Mouse (Mus musculus): ENCODE measurements around the gene Atp11b. TPM values are rescaled to one million over a fixed set of nuclear protein-coding genes. Genes with fewer than 3 reads are reported as not detected.

Gene Atp11b
- total and polyA plus RNA-seq, 2 experiments from 2014 or later: 36.5 to 49.9 TPM

- no peak overlapping the region for H3K4me3 ChIP-seq (ENCODE audit: low read depth, low read length)
- H3K4me2 ChIP-seq (ENCODE audit: low read depth, low read length, poor library complexity, severe bottlenecking): no peak overlapping the region
- no peaks in the 10 kb centered on the region for H3K9me3 ChIP-seq (ENCODE audit: low read length)
- H3K27ac ChIP-seq (ENCODE audit: low read depth, low read length): no peak overlapping the region
- H3K27me3 ChIP-seq (ENCODE audit: insufficient read depth, low read length): no peaks in the 10 kb centered on the region
- TF ChIP-seq CTCF (IDR thresholded peaks at IDR 0.05): no peak
- H3K36me3 ChIP-seq (ENCODE audit: insufficient read depth, low read length): no peaks in the 10 kb centered on the region; the same call in 1 of the 2 replicates
- ATAC-seq (ENCODE audit: low FRiP score): no peak
- WGBS: 94% methylated on average over 3 of the region's 3 CpGs
- no peak overlapping the region for H3K9ac ChIP-seq (replicated peaks; ENCODE audit: low read length, poor library complexity, severe bottlenecking)
- no peak for DNase-seq (ENCODE audit: low spot score)
- H3K4me1 ChIP-seq (ENCODE audit: insufficient read depth, low read length): no peaks in the 10 kb centered on the region
Observed at GRCm38 (mm10) chr3:35822036-35822435, 68.1 kb downstream of the Atp11b start.

DNA sequence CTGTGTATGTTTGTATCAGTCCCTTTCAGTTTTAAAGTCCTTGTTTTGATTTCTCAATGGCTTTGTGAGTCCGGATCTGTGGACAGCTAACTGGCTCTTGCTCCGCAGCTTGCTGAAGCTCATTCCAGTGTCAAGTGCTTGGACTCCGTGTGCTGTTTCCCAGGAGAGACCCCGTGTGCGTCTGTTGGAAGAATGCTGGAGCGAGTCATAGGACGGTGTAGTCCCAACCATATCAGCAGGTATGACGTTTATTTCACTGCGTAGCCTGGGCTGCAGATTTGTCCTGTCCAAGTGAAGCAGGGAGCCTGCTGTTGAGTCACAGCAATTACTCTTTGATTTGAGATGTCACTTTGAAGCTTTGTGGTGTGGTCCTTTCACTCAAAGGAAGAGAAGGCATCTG lies 95.4 kb downstream of the Atp11b start:
- Histone ChIP-seq H3K9me3 (ENCODE audit: low read length) (no peaks in the 10 kb centered on the region), H3K4me1 (ENCODE audit: insufficient read depth, low read length) (no peaks in the 10 kb centered on the region), H3K27me3 (ENCODE audit: insufficient read depth, low read length) (no peaks in the 10 kb centered on the region), H3K4me2 (ENCODE audit: low read depth, low read length, poor library complexity, severe bottlenecking) (no peak overlapping the region), H3K4me3 (ENCODE audit: low read depth, low read length) (no peak overlapping the region), H3K36me3 (ENCODE audit: insufficient read depth, low read length) (peaks cover 3% of the 10 kb centered on the region; the same call in 1 of the 2 replicates), H3K9ac (replicated peaks; ENCODE audit: low read length, poor library complexity, severe bottlenecking) (no peak overlapping the region), H3K27ac (ENCODE audit: low read depth, low read length) (no peak overlapping the region)
- WGBS: 90% methylated on average over 9 of the region's 9 CpGs
- ATAC-seq (ENCODE audit: low FRiP score) (no peak), DNase-seq (ENCODE audit: low spot score) (no peak)
- TF ChIP-seq CTCF (IDR thresholded peaks at IDR 0.05): no peak

- no peak overlapping the region for H3K4me2 ChIP-seq (ENCODE audit: low read depth, low read length, poor library complexity, severe bottlenecking)
- H3K27me3 ChIP-seq (ENCODE audit: insufficient read depth, low read length): no peaks in the 10 kb centered on the region
- no peak for DNase-seq (ENCODE audit: low spot score)
- H3K36me3 ChIP-seq (ENCODE audit: insufficient read depth, low read length): no peaks in the 10 kb centered on the region
- no peak overlapping the region for H3K9ac ChIP-seq (replicated peaks; ENCODE audit: low read length, poor library complexity, severe bottlenecking)
- no peak; the same call in 1 of the 2 replicates for TF ChIP-seq CTCF (IDR thresholded peaks at IDR 0.05)
- no peak for ATAC-seq (ENCODE audit: low FRiP score)
- H3K4me3 ChIP-seq (ENCODE audit: low read depth, low read length): no peak overlapping the region
- H3K4me1 ChIP-seq (ENCODE audit: insufficient read depth, low read length): no peaks in the 10 kb centered on the region
- no peak overlapping the region for H3K27ac ChIP-seq (ENCODE audit: low read depth, low read length)
- H3K9me3 ChIP-seq (ENCODE audit: low read length): no peaks in the 10 kb centered on the region
Observed at GRCm38 (mm10) chr3:35883267-35883666, 129.4 kb downstream of the Atp11b start.

DNA sequence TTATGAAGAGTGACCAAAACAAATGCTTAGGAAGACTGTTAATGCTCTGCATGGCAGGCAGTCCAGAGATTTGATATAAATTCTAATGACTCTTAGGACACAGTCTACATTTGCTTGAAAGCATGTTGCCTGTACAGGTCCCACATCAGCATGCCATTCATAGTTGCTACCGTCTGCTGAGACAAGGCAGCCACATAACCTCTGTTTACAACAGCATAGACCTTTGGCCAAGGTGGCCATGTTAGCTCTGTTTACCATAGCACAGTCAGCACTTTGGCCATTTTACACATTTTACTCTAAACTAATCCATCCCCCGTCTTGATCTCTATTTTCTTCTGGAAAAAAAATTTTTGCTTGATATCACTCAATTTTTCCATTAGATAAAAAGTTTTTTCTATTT lies 135.6 kb downstream of the Atp11b start:
- 97% methylated on average over 2 of the region's 2 CpGs for WGBS
- no peak overlapping the region for H3K4me3 ChIP-seq (ENCODE audit: low read depth, low read length)
- H3K27me3 ChIP-seq (ENCODE audit: insufficient read depth, low read length): no peaks in the 10 kb centered on the region

DNA sequence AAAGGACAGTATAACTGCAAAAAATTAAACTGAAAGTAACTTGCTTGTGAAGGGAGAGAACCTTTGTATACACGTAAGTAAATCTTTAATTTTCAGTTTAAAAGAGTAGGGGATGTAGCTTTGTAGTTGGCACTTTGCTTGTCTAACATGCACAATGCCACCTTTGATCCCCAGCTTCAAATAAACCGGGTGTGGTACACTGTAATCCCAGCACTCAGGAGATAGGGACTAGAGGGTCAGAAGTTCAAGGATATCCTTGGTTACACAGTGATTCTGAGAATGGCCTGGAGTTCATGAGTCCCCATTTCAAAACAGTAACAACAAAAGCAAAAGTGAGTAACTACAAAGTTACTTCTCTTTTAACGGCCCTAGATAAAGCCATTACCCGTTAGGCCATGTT lies 137.2 kb downstream of the Atp11b start:
- 92% methylated on average over 4 of the region's 4 CpGs for WGBS
- no peak overlapping the region for H3K4me2 ChIP-seq (ENCODE audit: low read depth, low read length, poor library complexity, severe bottlenecking)
- no peaks in the 10 kb centered on the region for H3K27me3 ChIP-seq (ENCODE audit: insufficient read depth, low read length)
- no peak for DNase-seq (ENCODE audit: low spot score)
- H3K9ac ChIP-seq (replicated peaks; ENCODE audit: low read length, poor library complexity, severe bottlenecking): no peak overlapping the region
- no peaks in the 10 kb centered on the region for H3K4me1 ChIP-seq (ENCODE audit: insufficient read depth, low read length)
- H3K27ac ChIP-seq (ENCODE audit: low read depth, low read length): no peak overlapping the region
- no peak for TF ChIP-seq CTCF (IDR thresholded peaks at IDR 0.05)
- peaks cover 8% of the 10 kb centered on the region; the same call in 1 of the 2 replicates for H3K36me3 ChIP-seq (ENCODE audit: insufficient read depth, low read length)
- H3K9me3 ChIP-seq (ENCODE audit: low read length): no peaks in the 10 kb centered on the region
- H3K4me3 ChIP-seq (ENCODE audit: low read depth, low read length): no peak overlapping the region
- no peak for ATAC-seq (ENCODE audit: low FRiP score)

More for the DNA sequence above, 135.6 kb downstream of the Atp11b start:
- DNase-seq (ENCODE audit: low spot score): no peak
- no peak for ATAC-seq (ENCODE audit: low FRiP score)
- Histone ChIP-seq H3K4me1 (ENCODE audit: insufficient read depth, low read length) (no peaks in the 10 kb centered on the region), H3K9me3 (ENCODE audit: low read length) (no peaks in the 10 kb centered on the region), H3K9ac (replicated peaks; ENCODE audit: low read length, poor library complexity, severe bottlenecking) (no peak overlapping the region), H3K36me3 (ENCODE audit: insufficient read depth, low read length) (peaks cover 8% of the 10 kb centered on the region; the same call in 1 of the 2 replicates), H3K4me2 (ENCODE audit: low read depth, low read length, poor library complexity, severe bottlenecking) (no peak overlapping the region), H3K27ac (ENCODE audit: low read depth, low read length) (no peak overlapping the region)
- no peak for TF ChIP-seq CTCF (IDR thresholded peaks at IDR 0.05)

GRCm38 (mm10) chr3:35893156-35893555 lies 139.2 kb downstream of the Atp11b start:
- Histone ChIP-seq H3K36me3 (ENCODE audit: insufficient read depth, low read length) (peaks cover 8% of the 10 kb centered on the region; the same call in 1 of the 2 replicates), H3K9ac (replicated peaks; ENCODE audit: low read length, poor library complexity, severe bottlenecking) (no peak overlapping the region), H3K4me2 (ENCODE audit: low read depth, low read length, poor library complexity, severe bottlenecking) (no peak overlapping the region), H3K9me3 (ENCODE audit: low read length) (no peaks in the 10 kb centered on the region), H3K27ac (ENCODE audit: low read depth, low read length) (no peak overlapping the region), H3K4me1 (ENCODE audit: insufficient read depth, low read length) (no peaks in the 10 kb centered on the region), H3K27me3 (ENCODE audit: insufficient read depth, low read length) (no peaks in the 10 kb centered on the region), H3K4me3 (ENCODE audit: low read depth, low read length) (no peak overlapping the region)
- TF ChIP-seq CTCF (IDR thresholded peaks at IDR 0.05): no peak
- ATAC-seq (ENCODE audit: low FRiP score) (no peak), DNase-seq (ENCODE audit: low spot score) (no peak)
- WGBS: 86% methylated on average over 5 of the region's 5 CpGs
